Mouse (Mus musculus) thymus, postnatal 10 days (tissue): ENCODE measurements around the gene Dbp.

Experiments
- DNase-seq, 2 experiments: peaks; one replicate each; pipeline ENCODE4 v3.0.0; 2021; ENCODE audit warnings: low spot score in 2 of 2

The Dbp gene

DNA sequence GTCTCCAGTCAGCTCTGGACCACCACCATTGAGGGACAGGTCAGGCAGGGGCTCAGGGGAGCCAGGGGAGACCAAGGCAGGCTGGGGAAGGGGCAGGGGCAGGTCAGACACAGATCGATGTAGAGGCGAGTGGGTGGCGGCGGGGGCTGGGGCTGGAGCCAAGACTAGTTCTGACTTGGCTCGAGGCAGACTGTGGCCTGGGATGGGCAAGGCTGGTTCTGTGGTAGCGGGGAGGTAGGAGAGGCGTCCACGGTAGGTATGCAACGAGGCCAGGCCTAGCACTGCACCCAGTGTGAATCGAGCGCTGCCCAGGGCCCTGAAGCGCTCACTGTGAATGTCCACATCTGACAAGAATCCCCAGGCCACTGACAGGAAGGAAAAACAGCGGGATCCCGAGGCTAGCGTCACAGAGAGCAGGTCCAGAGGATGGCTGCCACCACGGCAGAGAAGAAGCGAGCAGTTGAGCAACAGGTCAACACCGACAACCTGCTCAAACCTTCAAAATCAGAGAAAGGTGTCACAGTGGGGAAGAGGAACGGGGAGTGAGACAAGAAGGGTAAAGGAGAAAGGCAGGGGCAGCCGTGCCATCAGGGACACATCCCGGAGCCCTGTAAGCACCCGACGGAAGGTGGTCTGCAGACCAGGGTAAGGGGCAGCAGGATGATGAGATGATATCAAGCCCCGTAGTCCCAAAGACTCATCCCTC is 6.6 kb downstream of the Dbp start:
- no peak for DNase-seq

DNA sequence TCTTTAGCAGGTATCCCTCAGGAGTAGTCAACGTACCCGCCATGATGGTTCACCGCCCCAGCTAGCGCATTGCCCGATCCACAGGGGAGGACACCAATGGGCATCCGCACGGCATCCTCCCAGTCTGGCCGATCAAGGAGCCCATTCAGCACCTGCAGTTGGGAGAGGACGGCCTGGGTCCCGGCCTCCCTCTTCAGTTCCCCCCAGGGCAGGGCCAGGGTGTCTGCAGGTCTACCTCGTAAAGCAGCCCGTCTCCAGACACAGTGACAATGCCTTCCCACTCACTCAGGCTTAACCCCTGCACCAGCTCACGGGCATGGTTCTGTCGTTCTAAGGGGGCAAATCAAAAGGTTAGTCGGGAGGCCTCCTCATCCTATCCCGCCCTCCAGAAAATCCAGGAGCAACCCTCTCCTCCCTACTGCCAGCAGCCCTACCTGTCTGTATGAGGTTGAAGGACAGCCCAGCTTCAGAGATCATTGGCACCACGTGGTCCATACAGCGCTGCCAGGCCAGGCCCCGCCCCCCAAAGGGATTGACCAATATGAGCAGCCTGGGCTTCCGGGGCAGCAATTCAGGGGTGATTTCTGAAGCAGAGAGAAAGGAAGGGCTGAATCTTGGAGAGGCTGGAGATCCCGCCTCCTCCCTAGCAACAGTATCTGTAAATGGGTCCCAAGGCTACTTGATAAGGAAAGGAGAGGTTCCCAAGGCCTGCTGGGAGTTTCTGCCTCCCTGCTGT is 7.3 kb downstream of the Dbp start:
- no peak for DNase-seq

DNA sequence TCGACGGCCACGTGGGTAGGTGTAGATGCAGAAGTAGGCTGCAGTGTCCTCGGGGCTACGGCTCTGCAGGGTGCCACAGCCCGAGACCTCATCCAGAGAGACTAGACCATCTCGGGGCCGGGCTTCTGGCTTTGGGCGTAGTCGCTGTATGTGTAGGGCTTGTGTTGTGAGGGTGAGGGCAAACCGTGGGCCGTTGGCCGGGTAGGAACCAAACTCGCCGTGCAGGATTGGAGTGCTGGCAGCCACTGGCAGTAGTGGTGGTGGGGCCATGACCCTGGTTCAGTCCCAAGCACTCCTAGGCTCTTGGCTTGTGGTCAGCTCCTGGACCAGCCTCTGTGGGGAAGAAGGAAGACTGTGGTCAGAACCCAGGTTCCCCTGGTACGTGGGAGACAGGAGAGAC is 8.5 kb downstream of the Dbp start:
- DNase-seq: no peak

DNA sequence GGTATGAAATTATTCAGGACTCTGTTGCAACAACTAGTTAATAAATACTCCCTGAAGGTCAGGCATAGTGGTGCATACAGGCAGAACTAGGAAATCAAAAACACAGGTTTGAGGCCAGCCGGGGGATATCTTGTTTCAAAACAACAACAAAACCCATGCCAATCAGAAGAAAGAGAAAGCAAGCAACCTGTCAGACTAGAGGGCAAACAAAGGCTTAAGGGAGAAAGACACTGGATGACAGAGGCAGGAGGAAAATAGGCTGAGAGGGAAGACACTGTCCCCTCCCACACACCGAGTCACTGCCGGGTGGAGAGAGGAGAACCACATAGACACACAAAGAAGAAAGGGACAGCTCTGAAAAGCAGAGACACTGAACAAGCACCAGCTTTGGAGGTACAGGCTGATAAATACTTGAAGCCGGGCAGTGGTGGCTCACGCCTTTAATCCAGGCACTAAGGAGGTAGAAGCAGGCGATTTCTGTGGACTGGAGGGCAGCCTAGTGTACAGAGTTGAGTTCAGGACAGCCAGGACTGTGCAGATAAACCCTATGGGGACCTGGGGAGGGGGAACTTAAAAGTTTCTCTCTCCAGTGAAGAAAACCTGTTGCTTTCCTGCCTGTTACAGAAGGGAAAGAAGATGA is 9.1 kb downstream of the Dbp start:
- no peak for DNase-seq

DNA sequence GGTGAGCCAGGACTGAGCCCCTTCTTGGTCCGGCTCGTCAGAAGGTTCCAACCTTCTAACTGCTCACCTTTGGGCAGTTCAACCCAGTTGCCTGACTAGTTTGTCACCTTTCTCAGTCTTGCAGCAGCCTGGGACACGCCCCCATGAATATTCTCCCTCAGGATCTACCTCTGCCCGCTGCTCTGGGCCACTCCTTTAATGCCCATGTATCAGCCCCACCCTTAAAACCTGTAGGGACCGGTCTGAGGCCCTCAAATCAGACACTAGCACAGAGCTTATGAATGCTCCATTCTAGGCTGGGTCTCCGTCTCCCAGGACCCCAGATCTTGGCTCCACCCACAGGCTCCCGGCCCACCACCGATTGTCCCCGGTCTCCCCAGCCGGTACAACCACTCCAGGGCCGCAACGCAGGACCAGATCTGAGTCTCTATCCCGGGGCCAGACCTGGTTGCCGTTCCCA is 9.8 kb downstream of the Dbp start:
- DNase-seq: no peak

DNA sequence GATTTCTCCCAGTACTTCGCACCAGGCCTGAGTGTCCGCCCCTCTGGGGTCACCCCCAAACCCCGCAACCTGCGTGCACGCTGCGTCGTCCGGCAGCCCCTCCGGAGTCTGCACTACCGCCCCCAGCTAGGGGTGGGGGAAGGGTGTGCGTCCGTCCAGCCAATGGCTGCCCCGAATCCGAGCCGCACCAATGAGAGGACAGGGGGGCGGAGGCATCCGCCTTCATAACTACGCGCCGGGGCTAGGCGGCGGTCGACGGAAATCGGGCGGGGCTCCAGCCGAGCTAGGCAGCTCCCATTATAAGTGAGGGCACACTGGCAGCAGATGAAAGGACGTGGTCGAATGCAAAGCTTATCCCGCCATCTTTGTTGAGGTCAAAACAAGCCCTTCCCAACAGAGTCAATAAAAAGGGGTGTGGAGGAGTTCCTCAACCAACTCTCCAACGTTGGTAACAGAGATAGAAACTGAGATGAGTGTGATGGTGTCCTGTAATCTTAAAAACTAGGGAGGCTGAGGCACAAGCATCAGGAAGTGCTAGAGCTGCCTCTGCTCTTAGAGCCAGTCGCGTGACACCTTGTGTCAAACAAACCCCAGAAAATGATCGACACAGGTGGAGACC is 10.3 kb downstream of the Dbp start, which contains the start of gene Rpl18:
Gene Rpl18 (plus strand): TSS at position 368 of the 619 bp plus-strand sequence.
- peak; percentile 96 to 98 for DNase-seq

DNA sequence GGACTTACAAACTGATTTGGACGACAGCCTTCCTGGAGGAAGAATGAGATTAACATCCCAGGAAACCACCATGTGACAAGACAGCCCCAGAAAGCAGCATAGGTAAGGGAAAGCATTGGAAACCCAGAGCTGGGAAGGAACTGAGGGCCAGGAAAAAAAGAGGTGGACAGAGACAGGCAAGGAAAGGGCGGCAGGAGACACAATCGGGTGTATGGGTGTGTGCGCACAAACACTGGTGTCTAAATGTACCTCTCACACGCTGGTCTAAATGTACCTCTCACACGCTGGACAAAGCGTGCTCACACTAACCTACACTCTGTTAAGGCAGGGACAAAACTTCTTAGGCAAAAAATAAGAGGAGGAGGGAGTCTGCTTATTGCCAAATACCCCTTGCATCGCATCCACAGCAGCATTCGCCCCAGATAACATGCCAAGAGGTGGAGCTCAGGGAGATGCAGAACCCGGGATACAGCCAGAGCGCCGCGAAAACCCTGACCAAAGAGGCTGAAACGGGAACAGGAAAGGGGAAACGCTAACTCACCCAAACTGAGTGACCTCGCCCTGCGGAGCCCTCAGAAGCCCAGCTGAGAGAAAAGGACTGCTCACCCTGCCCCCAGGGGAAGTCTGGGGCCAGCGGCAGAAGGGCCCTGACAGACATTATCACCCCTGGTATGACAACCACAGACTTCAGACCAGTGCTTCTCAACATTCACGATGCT is 11.0 kb downstream of the Dbp start:
- DNase-seq: peak in 1 of 2 experiments; percentile 13

DNA sequence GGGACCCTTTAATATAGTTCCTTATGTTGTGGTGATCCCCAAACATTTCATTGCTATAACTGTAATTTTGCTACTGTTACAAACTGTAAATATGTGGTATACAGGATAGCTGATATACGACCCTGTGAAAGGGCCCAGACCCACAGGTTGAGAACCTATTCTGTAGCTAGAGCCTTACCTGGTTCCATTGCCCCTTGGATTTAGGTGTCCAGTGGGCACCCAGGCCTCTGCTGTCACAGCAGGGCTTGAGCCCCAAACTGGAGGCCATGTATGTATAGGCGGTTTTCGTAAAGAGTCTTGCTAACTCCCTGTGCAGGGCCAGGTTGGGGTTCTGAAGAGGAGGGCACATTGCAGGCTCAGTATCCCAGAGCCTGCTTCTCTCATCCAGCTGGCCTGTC is 11.6 kb downstream of the Dbp start:
- DNase-seq: peak in 1 of 2 experiments; percentile 3

DNA sequence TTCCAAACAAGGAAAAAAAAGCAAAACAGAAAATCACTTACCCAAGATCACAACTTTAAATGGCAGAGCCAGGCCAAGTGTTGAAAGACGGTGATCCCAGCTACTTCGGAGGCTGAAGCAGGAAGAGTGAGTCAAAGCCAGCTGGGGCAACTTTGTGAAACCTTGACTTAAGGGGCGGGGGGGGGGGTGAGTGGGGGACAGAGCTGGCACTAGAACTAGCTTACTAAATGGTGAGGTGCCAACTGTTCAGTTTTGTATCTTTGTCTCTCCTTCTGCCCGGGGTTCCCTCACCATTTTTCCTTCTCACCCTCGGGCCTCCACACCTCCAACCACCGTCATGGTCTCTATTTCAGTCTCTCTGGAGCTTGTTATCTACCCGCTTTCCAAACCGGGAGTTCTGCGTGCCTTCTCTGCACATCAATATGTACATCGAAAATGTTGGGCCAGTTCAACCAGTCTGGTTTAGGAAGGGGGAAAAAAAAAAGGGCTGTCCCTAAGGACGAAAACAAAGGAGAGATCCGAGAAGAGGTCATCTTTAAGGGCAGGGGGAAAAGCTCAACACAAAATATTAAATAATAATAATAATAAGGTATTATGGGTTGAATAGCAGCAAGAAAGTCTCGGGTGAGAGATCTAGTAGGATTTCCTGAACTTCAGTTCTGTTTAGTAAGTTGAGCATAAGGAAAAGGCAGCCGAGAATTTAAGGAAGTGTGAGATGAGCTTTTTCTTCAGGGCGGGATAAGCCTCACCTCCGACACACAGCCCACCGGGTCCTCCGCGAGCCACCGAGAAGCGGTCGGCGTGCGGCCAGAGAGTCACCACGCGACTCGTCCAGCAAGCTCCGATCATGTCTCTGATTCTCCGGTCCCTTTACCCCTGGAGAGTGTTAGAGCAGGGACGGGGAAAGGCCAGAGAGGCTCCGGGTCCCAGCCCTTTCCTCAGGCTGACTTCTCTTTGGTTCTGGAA is 12.3 kb downstream of the Dbp start:
- DNase-seq: peak in 1 of 2 experiments; percentile 7

DNA sequence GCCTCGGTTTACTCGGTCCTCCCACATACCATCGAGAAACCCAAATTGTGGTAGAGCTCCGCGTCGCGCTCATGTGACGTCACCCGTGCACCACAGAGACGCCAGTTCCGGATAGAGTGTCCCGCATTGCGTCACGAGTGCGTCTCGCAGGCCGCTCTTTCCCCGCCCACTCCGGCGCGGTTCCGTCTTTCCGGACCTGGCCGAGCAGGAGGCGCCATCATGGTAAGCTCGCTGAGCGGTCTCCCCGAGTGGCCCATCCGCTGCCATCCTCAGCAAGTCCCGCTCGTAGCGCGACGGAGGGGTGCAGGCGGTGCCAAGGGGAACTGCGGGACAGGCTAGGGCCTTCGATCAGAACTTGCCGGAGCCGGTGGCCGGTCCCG is 13.0 kb downstream of the Dbp start, which contains the start of gene Sphk2:
Gene Sphk2 (minus strand): TSS at position 85 of the 380 bp plus-strand sequence.
- DNase-seq: peak; percentile 97

DNA sequence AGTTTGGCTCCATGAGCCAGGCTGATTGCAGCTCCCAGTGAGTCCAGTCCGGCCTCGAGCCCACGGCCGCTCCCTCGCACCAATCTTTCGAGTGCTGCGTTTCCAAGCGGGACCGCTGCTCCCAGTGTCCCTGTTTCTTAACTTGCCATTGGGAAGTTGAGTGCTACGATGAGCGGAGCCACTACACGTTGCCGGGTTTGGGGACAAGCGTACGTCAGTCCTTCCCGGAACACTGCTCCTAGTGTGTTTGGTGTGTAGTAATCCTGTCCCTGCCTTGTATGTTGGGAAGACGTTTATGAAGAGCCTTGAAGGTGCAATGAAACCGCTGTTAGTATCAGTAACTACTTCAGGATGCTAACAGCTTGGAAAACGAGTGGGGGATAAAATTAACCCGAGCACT is 13.4 kb downstream of the Dbp start:
- DNase-seq: no peak

DNA sequence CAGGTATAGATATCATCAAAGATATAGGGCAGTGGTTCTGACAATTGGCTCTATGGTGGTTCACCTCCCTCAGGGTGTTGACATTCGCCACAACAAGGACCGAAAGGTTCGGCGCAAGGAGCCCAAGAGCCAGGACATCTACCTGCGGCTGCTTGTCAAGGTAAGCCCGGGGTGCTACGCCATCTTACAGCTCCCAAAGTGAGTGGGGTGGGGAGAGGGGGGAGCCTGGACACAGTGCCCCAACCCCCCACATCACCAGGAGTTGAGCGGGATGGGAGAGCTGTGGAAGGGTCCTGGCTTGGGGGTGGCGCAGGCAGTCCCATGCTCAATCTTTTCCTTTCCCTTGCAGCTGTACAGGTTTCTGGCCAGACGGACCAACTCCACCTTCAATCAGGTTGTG is 14.3 kb downstream of the Dbp start:
- peak in 1 of 2 experiments; percentile 3 for DNase-seq

DNA sequence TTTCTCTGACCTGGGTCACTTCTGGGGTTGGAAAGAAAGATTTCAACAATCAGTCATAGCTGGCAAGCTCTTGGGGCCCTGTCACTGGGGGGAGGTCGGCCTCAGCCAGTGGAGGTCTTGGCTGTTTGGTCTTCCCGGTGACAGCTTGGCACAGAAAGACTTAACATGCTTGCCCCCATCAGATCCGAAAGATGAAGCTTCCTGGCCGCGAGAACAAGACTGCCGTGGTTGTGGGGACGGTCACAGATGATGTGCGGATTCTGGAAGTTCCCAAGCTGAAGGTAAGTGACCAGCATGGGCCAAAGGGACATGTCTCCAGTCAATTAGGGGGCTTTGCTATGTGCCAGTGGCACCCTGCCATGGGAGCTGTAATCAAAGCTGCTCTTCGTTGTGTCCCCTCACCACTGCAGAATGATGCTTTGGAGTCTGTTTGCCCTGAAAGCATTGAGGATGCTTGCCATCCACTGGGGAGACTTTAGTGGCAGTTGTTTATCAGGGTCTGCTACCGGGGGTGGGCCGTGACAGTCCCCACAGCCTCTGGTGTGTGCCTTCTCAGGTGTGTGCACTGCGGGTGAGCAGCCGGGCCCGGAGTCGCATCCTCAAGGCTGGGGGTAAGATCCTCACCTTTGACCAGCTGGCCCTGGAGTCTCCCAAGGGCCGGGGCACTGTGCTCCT is 15.0 kb downstream of the Dbp start:
- DNase-seq: peak in 1 of 2 experiments; percentile 2

DNA sequence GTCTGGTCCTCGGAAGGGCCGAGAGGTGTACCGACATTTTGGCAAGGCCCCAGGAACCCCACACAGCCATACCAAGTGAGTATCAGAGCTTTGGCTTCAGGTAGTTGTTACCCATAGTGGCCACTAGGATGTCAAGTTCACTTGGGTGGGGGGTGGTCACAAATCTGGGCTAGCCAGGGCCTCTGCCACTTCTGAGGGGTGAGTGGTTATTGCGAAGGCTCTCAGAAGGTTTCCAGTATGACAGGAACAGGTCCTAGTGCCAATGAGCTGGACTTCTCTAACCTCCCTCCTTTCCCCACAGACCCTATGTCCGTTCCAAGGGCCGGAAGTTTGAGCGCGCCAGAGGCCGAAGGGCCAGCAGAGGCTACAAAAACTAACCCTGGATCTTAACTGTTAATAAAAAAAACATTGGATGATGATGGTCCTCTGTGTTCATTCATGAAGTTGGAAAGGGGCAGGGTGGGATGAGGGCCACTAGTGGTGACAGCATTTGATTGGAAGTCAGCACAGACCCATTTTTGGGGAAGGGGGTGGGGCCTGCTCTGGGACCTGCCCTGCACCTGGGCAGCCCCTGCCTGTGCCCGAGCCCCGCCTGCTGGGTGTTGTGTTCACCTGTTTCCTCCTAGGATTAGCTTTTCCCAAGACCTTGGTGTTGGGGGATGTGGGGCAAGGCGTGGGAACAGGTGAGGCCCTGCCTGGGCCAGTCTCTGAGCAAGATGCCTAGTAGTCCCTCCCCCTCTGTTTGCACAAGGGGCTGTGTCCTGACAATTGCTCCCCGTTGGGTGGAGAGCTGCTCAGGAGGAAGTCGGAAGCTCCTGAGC is 15.7 kb downstream of the Dbp start, which contains the start of gene Fam83e:
Gene Fam83e (plus strand): TSS at position 800 of the 821 bp plus-strand sequence.
- peak in 1 of 2 experiments; percentile 11 for DNase-seq

DNA sequence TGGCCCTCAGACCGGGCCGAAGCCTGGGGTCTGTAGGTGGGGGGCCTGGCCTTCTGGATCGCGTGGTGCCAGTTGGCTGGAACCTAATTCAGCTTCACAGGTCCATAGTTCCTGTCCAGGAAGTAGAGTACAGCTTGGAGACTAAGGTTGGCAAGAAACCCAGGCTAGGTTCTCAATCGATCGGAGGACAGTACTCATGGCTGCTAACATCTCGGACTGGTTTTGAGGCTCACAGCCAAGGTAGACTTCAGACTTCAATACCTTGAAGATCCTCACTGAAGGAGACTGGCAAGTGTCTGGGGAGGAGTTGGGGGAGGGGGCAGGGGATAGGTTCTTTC is 16.3 kb downstream of the Dbp start:
- no peak for DNase-seq

DNA sequence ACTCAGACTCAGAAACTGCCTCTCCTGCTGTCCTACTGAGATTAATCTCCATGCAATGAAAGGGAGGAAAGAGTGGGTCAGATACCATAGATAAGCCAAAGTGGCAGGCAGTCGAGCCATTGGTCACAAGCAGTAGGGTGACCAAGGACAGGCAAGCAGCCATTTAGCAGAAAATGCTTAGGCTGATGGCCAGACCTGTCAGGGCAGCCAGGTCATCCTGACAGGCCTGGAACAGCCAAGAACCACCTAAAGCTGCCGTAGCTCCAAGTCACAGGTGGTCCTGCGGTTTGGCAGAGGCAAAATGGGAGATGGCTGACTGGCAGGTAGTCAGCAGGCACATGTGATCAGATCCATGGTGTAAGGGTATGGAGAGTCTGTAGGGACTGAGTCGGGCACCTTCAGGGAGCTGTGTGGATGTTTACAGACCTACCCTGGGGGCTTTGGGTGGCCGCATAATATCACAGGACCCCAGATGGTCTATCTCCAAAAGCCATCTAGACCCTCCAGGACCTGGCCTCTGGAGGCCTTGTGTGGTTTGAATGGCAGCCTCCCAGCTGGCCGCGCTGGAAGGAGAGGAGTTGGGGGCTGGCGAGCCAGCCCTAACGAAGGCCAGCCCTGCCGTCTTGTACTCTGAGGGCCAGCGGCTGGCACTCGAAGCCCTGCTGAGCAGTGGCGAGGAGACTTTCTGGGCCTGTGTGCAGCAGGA is 16.9 kb downstream of the Dbp start:
- DNase-seq: no peak

DNA sequence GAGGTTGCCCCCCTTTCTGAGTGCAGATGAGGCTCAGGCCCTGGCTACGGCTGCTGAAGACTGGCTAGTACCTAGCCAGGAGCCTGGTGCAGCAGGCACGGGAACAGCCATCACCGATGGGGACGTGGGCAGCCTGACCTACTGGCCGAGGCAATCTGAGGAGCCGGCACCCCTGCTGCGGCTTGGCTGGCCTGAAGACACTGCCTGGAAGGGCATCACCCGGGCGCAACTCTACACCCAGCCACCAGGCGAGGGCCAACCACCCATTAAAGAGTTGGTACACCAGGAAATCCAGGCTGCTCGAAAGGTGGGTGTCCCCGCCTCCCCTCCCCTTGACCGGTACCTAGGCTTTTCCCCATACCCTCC is 17.4 kb downstream of the Dbp start:
- no peak for DNase-seq

DNA sequence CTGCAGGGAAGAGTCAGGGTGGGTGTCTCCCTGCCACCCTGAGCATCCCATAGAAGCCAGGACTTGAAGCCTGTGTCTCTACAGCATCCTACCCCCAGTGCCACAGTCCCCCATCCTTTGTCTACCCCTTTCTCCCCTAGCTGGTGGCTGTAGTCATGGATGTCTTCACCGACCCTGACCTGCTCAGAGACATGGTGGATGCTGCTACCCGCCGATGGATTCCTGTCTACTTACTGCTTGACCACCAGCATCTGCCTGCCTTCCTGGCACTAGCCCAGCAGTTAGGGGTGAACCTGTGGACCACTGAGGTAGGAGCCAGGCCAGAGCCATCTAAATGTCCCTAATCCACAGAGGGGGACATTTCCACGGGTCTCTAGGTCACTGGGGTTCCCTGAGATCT is 18.4 kb downstream of the Dbp start:
- no peak for DNase-seq
